Mouse (Mus musculus) mesoderm, embryonic 11.5 days (tissue): ENCODE measurements around the gene Mrpl12.
"Not testable (repeated sequence)": the region's sequence is repeated elsewhere in the genome, so short reads cannot be mapped to it uniquely, and the experiment has no call there.

Experiments used
- DNase-seq: peaks from one replicate; pipeline ENCODE4 v3.0.0-alpha.2; 2012; ENCODE audit warnings: low read depth, low spot score

Gene Mrpl12

DNA sequence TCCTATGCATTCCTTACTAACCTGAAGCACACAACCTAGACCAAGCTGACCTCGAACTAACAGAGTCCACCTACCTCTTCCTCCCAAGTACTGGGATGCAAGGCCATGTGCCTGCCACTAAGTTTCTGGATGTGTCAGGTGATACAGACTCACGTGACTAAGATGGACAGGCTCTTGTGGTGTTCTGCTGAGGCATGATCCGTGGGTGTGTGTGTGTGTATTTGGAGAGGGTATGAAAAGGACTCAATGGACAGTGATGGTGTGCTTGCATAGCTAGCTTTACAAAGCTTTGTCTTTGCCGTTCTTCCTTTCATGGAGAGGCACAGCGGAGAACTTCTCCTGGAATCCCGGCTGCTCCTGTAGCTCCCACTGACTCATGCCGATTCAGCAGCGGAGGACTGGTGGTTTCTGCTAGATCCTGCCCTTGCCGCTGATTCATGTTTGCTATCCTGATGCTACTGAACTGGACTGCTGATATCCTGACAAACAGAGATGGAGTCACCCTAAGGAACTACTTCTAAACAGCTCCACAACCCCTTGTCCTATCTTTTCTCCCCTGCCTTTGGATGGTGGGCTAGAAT lies 24.0 kb downstream of the Mrpl12 start:
- no peak for DNase-seq

DNA sequence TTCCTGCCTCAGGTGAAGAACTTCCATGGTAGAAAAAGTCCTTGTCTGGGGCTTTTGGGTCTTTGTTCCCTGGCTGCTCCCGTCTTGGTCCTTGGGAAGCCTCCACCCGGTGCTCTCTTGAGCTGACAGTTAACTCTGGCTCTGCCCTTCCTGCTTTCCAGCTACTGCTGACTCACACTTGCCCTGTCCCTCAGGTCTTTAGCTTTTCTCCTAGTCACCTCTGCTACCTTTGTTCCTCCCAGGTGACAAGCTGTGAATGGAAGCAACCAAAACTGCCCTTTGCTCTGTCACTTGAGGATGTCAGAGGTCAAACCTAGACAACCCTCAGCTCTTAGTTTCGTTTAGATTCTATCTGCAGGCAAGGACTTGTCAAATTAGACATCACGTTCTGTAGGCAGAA lies 25.5 kb downstream of the Mrpl12 start:
- DNase-seq = no peak

DNA sequence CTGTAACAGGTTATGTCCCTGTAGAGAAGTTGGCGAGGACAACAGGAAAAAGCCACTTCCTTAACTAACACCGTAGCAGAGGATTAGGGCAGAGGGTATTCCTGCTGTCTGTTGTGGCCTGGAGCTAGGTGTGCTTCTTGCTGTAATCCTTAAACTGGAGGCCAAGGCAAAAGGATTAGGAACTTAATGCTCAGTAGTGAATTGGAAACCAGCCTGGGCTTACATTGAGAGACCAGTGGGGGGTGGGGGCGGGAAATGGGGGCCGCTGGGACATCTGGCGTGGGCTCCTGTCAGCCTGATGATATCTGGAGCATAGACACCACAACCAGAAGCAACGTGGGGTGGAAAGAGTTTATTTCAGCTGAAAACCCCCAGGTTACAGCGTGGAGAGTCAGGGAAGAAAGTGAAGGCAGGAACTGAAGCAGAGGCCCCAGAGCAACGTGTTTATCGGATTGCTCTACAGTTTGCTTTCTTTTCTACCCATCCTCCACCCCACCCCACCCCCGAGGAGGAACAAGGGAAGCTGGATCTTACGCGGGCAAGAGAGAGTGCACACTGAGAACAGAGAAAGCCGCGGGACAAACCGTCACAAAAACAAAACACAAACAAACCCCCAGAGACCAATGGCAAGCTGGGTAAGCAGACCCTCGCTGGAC lies 26.1 kb downstream of the Mrpl12 start:
- peak; percentile 26 for DNase-seq

DNA sequence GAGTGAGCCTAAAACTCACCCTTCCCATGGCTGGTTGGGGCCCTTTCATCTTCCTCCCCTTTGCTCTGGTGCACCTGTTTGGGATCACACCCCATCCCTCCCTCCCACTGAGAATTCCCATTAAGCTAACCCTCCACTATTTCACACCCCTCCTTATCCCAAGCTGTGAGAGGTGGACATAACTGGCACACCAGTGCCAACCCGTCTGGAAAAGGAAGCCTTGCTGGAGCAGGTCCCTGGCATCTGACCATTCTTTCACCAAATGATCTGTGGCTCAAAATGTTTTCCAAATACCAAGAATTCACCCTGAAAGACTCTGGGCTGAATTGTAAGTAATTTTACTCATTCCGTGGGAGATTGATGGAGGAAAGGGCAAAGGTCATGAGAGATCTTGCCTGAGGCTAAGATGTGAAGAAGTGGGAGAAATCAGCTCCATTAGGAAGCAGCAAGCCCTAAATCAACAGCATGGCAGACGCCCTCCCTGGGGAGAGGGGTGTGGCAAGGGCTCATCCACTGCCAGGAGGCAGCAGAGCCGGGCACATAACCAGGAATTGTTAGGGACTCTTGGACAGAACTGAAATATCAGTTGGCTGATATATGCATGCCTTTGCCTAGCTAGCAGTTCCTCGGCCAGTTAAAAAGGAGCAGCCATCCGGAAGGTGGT lies 28.5 kb downstream of the Mrpl12 start:
- DNase-seq = peak; percentile 83

DNA sequence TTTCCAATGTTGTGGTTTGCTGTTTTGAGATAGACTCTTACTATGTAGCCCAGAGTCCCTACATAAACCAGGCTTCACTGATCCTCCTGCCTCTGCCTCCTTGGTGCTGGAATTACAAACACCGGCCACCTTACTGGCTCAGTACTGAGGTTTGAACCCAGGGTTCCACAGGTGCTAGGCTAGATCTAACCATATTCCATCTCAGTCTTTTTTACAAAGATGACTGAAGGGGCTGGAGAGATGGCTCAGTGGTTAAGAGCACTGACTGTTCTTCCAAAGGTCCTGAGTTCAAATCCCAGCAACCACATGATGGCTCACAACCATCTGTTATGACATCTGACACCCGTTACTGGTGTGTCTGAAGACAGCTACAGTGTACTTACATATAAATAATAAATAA lies 29.8 kb downstream of the Mrpl12 start:
- DNase-seq = not testable (repeated sequence)

DNA sequence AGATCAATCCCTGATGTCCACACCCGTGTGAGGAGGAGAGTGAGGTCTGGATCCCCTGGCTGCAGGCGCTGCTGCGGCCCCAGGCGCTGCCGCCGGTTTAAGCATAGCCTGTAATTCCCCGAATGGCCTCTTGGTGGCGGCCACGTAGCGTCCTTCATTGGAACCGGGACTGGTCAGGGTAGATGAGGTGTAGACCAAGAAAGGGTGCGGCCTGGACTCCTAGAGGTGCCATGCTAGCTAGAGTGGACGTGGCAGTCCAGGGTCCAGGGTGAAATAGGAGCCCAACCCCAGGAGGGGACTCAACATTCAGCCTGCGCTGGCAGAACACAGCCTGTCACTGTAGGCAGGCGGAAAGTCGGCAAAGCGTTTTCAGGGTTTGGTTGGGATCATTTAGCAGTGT lies 31.2 kb downstream of the Mrpl12 start:
- DNase-seq = peak; percentile 83

DNA sequence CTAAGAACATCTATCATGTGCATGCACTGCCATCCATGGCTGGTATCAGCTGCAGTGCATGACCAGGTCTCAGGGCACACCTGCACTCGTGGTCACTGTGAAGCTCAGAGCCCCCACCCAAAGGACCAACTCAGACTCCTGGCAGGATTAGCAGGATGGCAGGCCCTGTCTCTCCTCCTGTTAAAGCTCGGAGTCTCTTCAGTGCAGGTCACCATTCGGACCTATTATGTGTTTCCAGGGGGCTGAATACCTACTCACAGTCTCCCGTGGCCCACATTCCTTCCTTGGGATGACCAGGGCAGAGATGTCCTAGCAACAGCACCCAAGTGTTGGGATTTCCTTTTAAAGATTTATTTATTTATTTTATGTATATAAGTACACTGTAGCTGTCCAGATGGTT lies 32.7 kb downstream of the Mrpl12 start:
- no peak for DNase-seq

DNA sequence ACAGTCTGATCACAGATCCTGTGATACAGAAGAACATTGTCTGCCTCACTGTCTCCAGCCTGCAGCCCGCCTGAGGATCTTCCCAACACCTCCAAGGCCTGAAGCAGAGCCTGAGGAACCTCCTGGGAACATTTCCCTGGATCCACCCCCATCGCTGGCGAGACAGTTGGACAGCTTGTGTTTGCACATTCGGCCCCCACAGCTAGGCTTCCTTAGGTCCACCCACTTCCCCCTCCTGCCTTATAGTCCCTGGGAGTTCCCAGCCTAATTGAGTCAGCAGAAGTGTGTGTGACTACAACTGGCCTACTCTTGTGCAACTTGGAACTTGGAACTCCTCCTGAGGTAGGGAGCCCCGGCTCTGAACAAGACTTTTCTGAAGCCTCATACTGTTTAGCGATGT lies 33.6 kb downstream of the Mrpl12 start:
- no peak for DNase-seq

DNA sequence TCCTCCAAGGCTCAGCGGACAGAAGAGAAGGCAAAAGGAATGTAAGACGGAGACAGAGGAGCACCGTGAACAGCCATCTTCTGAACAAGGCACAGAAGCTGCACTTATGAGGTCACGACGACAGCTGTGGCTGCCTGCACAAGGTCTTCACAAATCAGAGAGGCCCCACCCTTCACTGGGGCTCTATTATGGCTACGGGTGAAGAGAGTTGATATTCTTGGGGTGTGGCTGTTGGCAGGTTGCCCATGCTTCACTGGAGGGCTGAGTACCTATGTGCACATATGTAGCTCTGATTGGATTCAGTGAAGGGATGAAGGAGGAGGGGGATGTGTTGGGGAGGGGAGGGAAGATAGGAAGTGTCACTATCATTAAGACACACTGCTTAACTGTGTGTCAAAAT lies 34.1 kb downstream of the Mrpl12 start:
- no peak for DNase-seq

DNA sequence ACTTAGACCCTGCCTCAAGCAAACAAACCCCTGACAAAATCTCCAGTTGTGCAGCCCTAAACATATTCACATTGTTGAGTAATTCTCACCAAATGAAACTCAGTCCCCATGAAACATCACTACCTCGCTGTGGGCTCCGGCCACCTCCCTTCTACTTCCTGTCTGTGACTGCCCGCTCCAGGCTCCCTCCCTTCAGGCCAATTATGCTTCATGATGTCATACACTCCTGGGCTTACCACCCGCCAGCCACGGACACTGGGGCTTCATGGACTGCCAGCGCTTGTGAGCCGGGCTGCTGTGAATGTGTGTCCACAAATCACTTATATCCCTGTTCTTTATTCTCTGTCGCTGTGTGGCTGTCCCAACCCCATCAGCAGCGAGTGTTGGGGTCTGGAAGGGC lies 35.3 kb downstream of the Mrpl12 start:
- DNase-seq = peak; percentile 28

DNA sequence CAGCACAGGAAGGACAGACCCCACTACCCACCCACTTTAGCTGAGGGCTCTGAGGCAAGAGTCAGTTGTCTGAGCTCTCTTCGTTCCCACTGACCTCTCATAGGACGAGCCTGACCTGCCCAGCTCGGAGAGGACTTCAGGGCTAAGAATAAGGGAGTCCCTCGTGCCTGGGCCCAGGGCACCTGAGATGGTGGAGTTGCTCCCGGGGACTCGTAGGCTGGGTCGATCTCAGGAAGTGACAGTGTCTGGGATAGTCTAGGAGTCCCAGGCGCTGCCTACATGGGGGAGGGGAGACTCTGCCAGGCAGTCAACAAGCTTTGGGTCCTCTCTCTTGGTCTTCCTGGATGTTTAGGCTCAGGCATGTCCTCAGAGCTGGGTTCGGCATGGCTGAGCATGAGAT lies 36.1 kb downstream of the Mrpl12 start:
- no peak for DNase-seq

DNA sequence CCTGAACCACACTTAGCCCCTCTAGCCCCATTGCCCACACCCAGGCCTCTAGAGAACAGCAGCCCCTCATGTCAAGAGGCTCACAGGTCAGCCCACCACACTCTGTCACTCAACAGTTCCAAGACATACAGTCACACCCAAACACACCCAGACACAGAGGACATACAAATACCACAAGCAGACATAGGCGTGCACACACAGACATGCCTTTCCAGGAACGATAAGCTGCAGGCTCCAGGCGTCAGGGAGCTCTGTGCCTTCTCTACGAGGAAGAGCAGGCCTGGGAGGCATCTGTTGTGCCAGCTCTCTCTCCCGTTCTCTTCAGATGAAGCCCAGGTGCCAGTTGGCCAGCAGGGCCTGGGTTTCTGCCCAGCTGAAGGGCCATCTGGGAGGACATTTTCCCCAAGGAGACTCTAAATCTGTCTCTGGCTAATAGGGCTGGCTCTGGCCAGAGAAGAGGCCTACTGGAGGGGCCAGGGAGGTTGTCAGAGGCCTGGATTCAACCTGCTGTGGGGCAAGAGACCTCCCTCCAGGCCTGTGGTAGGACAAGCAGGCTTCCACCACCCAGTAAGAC lies 36.6 kb downstream of the Mrpl12 start:
- DNase-seq = no peak

DNA sequence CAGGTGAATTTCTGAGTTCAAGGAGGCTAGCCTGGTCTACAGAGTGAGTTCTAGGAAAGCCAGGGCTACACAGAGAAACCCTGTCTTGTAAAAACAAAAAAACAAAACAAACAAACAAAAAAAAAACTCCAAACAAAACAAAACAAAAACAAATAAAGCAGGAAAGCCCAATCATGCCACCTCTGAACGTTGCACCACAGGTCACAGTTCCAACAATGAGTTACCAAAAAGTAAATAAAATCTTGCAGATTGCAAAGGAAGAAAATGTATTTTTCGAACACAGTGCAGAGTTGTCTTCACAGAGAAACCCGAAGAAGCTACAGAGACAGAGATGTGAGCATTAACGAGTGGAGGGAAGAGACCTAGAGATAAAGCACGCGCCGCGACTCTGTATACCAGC lies 38.2 kb downstream of the Mrpl12 start:
- DNase-seq = no peak

DNA sequence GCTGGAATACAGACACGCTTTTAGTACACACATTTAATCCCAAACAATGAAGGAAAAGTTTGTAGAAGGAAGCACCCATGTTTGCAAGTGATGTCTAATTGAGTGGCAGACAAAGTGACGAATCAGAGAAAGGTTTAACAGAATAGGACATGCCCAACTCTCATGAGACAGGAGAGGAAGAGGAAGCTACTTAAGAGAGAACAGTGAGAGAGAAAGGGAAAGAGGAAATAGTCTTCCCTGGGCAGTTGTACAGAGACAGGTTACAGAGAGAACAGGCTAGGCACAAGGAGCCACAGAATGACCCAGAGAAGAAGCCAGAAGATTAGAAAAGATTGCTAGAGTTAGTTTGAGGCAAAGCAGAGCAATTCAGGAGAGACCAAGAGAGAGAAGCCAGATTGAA lies 41.5 kb downstream of the Mrpl12 start:
- no peak for DNase-seq

DNA sequence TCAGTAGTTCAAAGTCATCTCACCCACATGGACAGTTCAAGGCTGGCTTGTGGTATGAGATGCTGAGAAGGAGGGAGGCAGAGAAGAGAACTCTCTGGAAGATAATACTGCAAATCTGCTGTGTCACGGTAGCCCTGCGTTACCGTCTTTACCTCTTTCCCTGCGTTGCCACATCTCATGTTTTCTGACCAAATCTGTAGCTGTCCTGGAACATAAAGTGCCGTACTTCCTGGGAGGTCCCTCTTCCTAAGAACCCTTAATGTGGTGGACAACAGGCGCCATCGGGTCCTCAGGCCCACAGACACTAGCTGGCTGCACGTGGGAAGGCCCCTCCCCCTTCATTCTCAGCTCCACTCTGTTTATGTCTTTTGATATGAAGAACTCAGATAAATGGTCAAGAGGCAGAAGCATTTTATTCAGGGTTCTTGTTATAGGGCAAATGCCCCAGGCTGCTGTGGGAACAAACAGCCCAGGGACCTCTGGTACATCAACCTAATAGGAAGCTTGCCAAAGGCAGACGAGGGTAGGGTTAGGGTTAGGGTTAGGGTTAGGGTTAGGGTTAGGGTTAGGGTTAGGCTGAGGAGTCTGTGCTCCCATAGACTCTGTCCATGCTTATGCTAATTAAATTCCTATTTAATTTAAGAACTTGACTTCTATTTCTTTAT lies 43.4 kb downstream of the Mrpl12 start:
- no peak for DNase-seq

DNA sequence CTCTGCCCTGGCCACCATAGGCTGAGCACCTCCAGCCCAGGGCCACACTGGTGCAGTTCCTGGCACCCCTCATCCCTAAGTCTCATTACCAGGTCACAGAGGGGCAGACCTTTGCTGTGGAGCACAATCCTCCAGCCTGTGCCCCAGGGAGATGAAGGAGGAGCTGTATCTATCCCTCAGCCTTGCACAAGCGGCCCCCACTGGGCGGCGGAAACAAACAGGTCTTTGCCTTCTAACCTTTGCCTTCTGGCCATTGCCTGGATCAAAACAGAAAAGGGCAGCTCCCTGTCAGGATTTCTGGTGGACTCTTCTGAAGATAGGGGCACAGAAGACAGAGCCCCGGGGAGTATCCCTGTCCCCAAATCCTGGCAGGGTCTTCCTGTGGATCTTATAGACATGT lies 44.5 kb downstream of the Mrpl12 start:
- DNase-seq = no peak

DNA sequence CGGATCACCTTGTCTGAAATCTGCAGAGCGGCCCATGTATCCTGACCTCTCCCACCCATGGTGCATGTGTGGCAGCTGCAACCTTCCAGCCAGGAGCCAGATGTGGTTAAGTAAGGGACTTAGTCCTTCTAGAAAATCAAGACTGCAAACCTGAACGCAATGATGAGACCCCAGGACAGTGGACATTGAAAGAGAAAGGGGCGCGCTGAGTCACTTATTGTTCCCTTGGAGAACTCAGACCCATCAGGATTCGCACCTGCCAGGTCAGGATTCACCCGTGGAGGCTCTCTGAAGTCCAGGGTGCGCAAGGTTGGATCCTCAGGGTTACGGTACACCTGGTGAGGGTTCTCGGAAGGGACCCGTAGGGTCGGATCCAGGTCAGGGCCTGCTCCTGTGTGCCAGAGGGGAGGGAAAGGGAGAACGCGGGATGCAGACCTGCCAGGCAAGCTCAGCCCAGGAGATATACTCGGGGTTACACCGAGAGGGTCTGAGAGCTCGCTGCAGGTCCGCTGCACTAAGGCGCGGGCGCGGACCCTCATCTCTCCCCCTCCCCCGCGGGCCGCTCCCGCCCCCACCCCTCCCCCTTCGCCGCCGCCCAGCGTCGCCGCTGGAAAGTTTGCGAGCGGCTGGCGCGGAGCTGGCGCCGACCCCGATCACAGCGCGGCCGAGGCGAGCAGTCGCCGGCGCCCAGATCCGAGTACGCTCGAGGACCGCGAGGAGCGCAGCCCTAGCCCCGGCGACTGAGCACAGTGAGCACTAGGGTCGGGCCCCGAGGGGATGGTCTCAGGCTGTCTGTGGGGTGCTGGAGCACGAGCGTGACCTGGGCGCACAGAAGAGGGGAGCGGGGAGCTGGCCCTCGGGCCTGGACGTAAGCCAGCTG lies 45.9 kb downstream of the Mrpl12 start, which contains the start of gene Gcgr:
Gene Gcgr (plus strand): TSS at position 615 of the 880 bp plus-strand sequence.
- peak; percentile 17 for DNase-seq

DNA sequence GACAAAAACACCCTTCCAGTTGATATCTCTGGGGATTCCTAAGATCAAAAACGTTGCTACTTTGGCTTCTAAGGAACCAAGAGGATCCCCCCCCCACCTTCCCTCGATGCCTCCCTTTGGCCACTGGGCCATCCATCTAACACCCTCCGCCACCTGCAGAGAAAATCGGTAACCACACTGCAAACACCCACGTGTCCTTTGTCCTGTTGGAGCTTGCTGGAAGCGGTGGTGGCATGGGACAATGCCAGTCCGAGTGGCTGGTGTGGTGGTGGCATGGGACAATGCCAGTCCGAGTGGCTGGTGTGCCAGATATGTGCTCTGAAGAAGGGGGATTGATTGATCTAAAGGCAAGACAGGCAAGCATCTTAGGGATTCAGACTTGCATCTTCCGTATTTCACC lies 47.2 kb downstream of the Mrpl12 start:
- DNase-seq = no peak

DNA sequence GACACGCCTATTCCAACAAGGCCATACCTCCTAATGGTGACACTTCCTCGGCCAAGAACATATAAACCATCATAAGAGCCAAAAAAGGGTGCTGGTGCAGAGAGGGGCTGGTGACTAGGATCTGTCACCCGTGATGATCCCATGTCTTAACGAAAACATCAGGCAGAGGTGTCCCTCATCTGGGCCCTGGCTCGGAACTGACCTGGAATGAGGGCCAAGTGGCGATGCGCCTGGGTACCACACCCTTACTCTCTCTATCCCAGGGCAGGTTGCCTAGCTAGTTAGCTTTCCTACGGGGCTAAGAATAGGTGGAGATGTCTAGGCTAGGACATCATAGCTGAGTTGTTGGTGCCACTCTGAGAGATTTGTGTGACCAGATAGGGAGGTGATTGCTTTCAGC lies 49.7 kb downstream of the Mrpl12 start:
- no peak for DNase-seq

DNA sequence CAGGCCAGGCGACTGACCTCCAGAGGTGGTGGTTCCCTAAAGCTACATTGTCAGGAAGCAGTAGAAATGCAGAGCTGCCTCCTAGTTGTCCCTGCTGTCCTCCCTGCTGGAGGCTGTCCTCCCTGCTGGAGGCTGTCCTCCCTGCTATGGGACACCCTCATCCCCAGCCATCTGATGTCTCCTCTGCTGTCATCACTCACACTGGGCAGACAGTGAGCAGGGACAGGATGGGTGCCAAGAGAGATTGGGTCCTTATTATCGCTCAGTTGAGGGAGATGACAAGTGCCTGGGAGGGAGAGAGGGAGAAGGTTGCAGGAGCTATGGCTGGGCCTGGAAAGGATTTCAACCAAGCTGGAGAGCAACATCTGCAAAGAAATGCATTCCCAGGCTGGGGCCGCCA lies 50.7 kb downstream of the Mrpl12 start:
- no peak for DNase-seq

DNA sequence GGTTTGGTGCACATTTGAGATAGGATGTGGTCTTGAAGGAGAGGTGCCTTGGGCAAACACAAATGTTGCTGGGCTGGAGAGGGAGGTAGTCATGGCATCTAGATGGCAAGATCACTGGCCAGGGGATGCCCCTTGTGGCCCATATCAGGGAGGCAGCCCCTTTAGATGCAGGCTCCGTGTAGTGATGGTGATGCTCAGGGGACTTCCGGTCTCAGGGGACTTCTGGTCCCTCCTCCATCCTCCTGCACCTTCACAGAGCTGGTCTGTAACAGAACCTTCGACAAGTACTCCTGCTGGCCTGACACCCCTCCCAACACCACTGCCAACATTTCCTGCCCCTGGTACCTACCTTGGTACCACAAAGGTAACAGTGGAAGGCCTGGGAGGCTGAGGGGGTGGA lies 51.4 kb downstream of the Mrpl12 start:
- DNase-seq = no peak
